Mouse (Mus musculus) urinary bladder, adult 2 months (tissue): ENCODE data around the gene Cercam. TPM values are rescaled to one million over a fixed set of nuclear protein-coding genes. Genes with fewer than 3 reads are reported as not detected.

Experiments used
- DNase-seq: peaks from one replicate; pipeline ENCODE4 v3.0.0; 2022; ENCODE audit warnings: low spot score
- polyA plus RNA-seq: library from polyadenylated mRNA; depleted of rRNA; stranded (reverse); fragments of >200 nt; gene quantifications from 2 replicates; pipeline ENCODE4 v1.2.3, GENCODE M21; 2012; rRNA removed

The Cercam gene
- 44.7 and 49.3 TPM in 2 replicates for polyA plus RNA-seq

DNA sequence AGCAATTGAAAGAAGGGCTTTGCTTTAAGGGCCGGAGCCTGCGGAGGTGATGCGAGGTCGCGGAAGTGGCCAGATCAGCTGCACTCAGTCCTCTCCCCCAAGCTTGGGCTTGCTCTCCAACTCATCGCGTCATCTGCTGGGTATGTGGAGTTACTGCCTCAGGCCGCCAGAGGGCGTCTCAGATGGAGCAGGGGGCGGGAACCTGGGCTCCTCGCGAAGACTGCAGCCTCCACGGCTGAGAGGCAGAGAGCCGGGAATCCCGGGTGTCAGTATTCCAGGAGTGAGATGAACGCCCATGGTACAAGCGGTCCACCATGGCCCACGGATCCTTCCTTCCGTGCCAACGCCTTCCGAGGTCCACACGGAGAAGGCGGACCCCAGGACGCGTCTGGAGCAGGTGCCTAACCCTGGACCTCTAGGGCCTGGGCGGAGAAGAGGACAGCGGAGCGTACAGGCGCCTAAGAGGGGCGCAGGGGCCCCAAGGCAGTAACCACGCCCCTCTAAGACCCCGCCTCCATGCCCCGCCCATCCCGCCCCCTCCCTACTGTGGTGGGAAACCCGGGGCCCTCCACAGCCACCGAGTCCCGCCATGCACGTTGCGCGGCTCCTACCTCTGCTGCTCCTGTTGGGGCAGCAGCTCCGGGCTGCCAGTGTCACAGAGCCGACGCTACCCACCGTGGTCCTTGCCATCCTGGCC, at the start of gene Cercam:
Gene Cercam, plus strand, starts transcription at position 216 of the 697 bp plus-strand sequence.
- DNase-seq: peak; percentile 78

DNA sequence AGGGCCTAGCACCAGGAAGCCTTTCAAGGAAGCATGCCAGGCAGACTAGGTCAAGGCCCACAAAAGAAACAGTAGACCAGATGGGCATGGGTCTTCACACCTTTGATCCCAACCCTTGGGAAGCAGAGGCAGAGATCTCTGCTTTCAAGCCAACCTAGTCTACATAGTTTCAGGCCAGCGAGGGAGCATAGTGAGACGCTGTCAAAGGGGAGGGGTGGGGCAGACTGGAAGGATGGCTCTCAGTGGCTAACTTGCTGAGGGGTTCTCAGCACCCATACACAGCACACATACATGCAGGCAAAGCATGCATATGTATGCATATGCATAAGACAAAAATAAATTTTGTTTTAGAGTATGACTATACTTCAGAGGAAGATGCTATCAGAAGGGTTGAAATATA, 49.6 kb upstream of the Cercam start:
- no peak for DNase-seq

DNA sequence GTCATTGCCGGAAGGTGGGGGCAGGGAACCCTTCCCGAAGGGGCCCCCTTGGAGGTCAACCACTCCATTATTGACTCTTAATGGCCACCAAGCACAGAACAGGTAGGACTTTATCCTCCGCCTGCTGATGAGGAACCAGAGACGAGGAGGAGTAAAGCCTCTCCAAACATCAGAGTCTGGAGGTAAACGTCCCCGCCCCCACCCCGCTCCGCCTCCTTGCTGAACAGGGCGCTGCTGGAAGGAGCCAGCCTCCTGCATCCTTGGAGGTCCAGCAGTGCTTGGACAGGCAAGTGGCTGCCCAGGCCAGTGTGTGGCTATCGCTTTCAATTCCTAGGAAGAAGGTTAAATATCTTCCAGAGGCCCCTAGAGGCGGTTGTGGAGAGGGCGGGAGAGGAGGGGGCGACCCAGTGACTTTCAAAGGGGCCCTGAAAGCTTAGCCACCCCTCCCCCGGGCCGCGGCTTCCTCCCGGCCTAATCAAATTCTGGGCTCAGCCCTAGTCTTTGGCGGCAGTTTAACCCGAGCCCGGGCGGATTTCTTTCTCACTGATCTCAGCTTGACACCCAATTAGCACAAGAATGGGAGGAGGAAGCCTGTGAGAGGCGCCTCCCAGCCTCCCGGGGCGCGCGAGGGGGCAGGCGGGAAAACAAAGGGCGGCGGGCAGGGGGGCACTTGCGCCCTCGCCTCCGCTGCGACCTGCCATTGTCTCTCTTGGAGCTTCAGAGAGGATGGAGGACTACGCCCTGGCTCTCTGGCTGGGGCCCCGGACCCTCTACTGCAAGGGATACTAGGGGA, 48.7 kb upstream of the Cercam start, which contains the start of gene Urm1:
Gene Urm1, plus strand, starts transcription at position 51 of the 793 bp plus-strand sequence.
- DNase-seq: no peak

DNA sequence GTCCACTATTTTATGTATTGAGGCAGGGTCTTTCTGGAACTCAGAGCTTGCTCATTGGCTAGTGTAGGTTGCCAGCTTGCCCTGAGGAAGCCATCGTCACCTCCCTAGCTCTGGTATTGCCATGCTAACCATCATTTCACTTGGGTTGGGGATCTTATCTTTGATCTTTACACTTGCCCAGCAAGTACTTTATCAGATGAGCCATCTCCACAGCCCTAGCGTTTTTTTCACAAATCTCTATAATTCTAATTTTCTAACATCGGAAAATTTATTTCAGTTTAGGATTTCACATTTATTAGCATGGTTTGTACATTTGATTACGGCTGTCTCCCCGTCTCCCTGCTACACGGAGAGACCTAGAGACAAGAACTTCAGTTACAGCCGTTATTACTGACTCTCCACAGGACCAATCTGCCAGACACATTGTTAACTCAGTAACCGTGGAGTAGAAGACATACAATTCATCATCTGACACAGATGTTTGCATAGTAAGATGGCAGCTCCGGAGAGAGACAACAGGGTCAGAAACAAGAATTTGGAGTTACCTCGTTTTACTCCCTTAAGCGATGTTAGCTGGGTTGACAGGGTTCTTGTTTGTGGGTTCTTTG, 42.5 kb upstream of the Cercam start:
- no peak for DNase-seq

DNA sequence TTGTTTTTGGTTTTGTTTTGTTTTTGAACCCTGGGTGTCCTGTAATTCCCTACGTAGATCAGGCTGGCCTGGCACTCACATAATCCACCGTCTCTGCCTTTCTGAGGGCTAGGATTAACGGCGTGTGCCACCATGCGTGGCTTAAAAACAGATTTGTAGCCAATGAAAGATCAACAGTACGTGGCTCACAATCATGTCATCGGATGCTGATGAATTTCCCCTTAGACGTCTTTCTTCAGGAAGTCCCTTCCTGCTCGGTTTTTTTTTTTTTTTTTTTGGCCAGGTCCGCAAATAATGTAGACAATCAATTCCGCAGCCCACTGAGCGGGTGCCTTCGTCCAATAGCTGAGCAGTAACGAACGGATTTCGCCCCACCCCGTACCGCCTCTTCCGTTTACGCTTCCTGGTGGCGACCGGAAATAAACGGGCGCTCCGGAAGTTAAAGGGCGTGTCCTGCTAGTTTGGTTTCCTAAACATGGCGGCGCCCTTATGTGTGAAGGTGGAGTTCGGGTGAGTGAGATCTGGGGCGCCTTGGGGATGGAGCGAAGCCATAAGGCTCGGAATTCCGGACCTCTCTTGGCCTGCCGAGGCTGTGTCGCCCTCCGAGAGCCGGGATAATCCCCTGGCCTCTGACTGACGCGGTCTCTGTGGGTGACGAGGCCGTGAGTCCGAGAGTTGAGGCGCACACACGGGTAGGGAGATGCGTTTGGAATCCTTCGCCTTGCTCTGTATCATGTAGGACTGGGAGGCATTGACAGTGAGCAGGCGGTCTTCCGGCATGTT, 41.8 kb upstream of the Cercam start:
- DNase-seq: peak; percentile 76

DNA sequence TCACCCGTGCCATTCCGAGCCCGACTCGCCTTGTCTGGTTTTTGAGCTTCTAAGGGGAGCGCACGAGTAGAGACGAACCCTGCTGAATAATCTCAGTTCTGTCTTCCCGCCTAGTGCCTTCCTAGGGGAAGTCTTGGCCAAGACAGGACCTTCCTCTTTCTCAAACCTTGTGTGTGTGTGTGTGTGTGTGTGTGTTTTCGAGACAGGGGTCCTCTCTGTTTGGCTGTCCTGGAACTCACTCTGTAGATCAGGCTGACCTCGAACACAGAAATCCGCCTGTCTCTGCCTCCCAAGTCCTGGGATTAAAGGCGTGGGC, 41.3 kb upstream of the Cercam start:
- DNase-seq: no peak

DNA sequence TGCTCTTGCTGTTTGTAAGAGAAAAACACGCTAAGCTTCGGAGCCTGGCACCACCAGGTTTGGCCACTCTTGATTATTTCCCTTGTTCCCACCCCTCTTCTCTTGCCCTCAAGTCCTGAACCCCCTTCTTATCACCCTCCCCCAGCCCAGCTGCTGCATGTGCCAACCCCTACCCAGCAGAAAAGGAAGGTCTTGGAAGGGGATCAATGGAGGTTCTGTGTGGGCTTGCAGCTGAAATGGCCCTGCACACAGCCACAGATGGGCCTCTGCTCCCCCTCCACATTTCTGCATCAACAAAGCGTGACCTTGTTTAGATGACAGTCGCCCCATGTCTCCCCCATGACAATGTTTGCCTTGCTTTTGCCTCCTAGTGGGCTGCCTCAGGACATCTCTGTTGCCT, 37.9 kb upstream of the Cercam start:
- no peak for DNase-seq

DNA sequence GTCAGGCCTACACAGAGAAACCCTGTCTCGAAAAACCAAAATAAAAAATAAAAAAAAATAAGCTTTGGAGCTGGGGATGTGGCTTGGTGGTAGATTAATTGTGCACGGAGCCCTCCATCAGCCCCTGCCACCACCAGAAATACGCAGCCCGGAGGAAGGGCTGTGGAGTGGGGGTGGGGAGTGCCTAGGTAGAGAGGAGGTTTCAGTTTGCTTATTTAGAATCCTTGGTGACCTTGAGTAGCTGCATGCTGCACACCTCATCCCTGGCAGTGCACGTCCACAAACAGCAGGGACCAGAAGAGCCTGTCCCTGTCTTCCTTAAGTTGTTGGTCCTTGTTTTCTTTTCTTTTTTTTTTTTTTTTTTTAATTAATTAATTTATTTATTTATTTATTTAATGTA, 35.2 kb upstream of the Cercam start:
- DNase-seq: no peak

DNA sequence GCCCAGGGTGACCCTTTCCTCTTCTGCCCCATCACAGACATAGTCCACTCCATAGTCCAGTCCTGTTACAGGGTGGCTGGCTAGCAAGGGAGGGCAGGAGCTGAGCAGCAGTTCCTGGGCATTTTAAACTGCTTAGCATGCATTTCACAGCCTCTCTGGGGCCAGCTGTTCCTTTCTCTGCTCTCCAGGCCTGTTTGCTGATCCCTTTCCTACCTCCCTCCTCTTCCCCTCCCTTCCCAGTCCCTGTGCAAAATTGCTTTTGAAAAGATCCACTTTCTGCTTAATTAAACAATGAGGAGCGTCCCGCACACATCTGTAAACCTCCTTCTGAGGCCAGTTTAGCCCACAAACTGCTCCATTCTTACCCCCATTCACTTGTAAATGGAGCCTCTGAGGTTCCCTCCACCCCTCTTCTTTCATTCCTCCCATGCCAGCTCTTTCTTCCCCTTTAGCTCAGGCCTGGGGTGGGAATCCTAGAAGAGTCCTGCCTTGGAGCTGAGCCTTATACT, 33.5 kb upstream of the Cercam start:
- no peak for DNase-seq

DNA sequence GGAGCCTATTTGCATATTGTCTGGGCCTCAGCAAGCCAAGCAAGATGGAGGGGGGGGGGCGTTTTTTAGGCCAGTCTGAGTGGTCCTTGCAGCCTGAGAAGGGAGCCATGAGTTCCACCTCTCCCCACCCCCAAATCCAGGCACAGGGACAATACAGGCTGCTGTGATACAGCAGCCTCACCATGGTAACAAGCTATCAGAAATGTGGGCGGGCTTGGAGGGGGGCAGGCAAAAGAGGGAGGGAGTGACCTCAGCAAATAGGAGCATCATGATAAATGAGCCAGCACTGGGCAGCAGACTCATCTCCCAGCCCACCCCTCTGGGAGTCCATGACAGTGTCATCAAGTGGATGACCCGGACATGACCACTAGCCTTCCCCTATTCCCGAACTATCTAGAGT, 29.5 kb upstream of the Cercam start:
- no peak for DNase-seq

DNA sequence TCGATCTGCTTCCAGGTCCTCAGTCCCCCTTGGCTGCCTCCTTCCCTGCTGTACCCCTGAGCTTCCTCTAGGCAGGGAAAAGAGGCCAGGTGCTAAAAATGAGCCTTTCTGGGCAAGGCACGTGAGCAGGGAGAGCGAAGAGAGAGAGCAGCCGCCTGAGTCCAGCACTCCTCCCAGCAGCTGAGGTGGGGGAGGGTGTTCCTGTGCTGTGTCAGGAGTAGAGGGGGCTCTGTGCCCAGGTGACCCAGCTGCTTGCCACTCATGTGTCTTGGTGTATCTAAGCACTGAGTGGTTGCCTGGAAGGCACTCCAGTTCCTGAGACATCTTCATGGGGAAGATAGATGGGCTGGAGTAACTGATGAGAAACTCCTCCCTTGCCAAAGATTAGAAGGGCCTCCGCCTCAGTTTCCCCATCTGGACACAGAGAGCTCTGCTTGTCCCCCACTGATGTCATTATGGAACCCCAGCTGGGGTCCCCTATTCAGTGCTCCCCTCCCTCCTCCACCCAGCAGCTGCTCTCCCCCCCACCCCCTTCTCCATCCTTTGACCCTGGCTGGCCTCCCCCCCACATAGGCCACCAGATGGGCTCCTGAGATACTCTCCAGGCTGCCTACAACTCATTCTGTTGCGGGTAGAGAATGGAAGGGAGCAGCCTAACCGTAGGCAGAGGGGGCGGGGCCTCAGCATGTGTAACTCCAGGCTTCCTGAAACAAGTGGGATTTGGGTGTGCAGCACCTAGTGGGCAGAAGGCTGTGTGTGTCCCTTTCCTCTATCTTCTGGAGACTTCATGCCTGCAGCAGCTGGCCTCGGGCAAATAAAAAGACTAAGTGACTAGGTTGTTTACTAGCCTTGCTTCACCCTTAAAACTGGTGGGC, 25.5 kb upstream of the Cercam start:
- no peak for DNase-seq

DNA sequence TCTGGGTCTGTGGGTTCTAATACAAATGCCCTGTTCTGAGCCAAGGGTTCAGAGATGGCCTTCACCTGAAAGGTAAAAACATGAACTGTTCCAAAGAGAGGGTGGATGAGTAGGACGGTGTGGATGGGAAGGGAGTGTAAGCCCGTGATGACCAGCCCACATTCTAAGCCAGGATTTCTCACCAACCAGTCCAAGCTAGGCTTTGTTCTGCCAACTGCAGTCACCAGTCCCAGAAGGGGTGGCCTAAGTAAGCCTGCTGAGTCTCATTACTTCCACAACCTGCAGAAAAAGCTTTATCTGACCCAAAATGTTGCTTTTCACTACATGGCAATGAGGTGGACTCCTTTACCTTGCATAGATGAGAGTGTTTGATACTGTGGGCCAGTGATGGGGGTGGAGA, 24.8 kb upstream of the Cercam start:
- DNase-seq: no peak

DNA sequence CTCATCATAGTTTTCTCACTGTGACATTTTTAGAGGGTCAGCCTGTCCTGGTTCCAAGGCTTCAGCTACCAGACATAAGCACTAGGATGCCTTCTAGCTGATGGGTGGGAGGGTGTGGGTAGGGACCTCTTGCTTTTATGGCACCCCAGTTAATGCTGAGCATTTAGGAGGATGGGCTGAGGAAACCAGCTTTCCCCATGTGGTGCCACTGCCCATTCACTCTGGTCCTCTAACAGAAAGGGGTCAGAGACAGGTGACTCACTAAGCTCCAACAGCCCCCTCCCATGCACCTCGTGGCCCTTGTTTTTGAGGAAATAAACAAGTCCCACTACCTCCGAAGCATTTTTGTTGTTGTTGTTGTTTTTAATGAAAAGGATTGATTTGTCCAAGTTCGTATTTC, 24.3 kb upstream of the Cercam start:
- DNase-seq: no peak

DNA sequence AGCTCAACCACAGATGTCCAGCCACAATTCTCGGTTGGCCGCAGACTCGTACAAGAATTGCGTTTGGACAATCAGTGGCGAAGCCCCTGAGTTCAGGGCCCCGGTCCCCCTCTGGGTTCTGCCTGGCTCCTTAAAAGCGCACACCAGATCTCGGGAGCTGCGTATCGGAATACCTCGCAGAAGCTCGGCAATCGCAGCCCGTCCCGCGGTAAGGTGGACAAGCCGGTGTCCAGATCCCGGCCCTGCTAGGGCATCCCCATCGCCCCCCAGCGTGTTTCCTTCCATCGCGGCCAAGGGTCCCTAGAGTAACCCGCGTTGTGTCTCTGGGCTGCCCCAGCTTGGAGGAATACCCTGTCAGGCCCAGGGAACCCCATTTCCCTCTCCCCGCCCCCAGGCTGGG, 23.3 kb upstream of the Cercam start:
- no peak for DNase-seq

DNA sequence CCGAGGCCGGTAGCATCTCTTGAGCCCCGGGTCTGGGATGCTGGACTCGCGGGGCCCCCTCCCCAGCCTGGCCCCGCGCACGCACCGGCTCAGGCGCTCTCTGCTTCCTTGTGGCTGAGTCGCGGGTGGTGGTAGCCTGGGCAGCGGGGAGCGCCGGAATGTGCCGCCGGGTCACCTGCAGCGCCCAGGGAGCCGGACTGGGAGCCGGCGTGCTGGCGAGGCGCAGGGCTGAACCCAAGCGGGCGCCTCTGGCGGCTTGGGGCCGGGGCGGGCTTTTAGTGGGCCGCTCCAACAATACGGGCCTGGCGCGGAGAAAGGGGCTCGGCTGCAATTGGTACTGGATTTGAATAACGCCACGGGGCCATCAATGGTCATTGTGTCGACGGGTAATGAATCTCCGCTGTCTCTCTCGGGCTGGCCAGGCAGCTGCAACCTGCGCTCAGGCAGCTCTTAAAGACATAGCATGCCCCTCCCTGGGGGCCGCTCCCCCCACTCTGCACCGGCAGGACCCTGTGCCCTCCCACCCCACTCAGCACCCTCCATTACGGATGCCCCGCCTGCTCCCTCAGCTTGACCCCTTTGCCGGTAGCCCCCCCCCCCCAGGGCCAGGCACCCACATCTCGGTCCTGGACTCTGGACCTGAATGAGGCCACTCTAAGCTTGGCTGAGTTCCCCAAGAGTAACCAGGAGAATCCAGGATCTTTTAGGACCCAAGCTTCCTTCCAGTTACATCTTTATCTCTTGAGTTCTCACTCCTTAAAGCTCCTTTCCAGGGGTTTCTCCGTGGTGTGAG, 22.7 kb upstream of the Cercam start:
- no peak for DNase-seq

DNA sequence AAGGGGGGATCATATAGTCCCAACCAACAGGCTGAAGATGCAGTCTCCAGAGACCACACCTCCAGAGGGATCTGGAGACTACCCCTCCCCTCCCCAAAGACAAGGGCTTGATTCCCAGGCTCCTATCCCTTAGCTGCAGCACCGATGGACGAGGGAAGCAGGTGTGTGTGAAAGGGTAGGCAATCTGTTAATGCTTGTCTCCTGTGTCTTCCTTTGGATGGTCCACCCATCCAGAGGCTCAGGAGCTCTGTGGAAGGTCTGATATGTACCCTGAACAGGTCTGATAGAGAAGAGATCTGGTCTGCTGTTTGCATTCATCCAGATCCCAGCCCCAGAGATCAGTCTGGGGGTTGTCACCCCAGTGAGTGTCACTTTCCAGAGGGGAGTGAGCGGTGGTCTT, 22.1 kb upstream of the Cercam start:
- DNase-seq: no peak

DNA sequence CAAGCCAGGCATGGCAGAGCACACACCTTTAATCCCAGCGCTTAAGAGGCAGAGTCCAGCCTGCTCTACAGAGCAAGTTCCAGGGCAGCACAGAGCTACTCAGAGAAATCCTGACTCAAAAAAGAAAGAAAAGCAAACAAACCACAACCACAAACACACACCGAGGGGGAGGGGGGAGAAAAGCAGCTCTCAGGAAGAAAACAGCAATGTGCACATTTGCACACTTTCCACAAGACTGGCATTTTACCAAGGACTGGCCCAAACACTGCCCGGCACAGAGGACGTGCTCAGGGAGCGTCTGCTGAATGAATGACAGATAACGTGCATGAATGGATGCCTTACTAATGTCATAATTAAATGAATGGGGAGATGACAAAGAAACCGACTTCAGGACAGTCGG, 19.9 kb upstream of the Cercam start:
- DNase-seq: no peak

DNA sequence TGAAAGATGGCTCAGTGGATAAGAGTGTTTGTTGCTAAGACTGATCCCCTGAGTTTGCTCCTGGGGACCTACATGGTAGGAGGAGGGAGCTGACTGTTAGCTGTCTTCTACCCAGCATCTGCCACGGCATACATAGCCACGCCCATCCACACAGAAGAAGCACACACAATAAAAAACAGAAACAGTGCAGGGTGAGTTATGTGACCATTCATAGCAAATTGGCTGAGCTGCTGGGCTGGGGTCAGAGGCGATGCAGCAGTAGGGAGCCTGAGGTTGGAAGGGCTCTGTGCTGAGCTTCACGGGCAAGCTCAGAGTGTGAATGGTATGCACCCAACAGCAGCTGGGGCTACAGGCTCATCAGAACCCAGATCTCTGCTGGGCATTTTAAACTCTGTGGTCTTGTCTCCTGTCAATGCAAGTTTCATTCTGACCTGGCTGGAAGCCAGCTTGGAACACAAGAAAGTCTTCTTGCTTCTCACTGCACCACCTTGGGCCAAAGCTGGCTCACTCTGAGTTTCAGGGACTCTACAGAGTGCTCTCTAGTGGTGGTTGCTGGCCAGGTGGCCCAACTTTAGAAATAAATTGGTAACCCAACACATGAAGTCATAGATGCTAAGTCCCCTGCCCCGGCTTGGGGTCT, 19.0 kb upstream of the Cercam start:
- DNase-seq: no peak

DNA sequence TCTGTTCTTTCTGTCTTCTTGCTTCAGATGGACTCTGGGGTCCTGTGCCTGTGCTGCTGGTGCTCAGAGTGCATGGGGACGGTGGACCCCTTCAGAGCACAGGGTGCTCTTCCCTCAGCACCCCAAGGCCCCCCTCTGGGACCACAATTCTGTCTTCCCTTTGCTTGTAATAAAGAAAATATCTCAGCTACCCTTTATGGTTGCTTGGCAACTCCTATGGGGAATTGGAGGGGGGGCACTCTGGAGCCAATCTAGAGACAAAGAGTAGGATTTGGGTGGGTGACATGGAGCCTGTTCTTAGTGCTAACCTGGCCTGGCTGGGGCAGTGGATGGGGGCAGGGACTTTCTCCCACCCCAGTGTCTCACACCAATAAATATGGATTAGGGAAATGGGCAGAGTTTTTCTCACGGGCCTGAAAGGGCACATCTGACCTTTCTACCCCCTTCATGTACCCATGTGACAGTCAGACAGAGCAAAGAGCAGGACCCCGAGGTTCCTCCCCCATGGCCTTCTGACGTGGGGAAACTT, 15.9 kb upstream of the Cercam start:
- no peak for DNase-seq

DNA sequence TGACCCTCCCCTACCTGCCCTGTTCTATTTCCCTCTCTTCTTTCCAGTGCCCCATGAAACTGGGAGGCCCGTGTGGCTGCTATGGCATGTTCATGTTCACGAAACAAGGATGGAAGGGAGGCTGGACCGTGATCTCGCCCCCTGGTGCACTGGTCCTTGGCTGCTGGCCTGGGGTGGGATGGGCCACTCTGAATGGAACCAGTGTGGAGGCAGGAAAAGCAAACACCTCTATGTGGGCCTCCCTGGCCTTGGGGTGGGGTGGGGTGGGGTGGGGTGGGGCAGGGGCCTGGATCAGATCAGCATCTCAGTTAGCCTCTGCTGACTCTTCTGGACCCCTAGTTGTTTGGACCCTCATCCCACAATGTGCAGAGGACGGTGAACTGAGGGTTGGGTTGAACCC, 15.2 kb upstream of the Cercam start:
- DNase-seq: no peak
